Mouse (Mus musculus): ENCODE measurements around the gene Strn4. TPM values are rescaled to one million over a fixed set of nuclear protein-coding genes. Genes with fewer than 3 reads are reported as not detected.

The Strn4 gene
- total and polyA plus RNA-seq, 3 experiments: 55.8 to 93.5 TPM; not detected in 1

DNA sequence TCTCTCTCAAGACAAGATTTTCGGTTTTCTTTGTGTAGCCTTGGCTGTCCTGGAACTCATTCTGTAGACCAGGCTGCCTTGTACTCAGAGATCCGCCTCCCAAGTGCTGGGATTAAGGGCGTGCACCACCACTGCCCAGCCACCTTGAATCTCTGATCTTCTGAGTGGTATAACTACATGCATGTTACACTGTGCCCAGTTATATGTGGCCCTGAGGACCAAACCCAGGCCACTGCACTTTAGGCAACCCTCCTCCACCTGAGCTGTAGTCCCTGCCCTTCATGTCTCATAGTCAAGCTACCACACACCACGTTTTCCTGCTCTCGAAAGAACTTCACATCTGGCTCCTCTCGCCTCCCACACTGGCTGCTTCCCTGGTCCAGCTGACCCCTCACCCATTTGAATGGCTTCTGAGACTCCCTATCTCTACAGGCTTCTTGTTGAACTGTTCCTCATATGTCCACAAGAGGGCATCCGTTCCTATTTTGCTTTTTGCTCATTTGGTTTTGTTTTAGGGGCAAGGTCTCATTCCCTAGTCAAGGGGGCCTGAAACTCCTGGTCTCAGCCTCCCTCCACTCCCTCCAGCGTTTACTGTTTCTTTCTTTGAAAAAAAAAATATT, 11.2 kb upstream of the Strn4 start (continued):
- no peak for TF ChIP-seq ELF1 (IDR thresholded peaks at IDR 0.05; ENCODE audit: low read depth, low read length)
- TF ChIP-seq ETS1 (IDR thresholded peaks at IDR 0.05; ENCODE audit: low read depth, low read length): no peak
- no peak for TF ChIP-seq POLR2AphosphoS2 (IDR thresholded peaks at IDR 0.05; ENCODE audit: low read length)
- no peak for TF ChIP-seq GATA1 (IDR thresholded peaks at IDR 0.05; ENCODE audit: low read depth, low read length)

DNA sequence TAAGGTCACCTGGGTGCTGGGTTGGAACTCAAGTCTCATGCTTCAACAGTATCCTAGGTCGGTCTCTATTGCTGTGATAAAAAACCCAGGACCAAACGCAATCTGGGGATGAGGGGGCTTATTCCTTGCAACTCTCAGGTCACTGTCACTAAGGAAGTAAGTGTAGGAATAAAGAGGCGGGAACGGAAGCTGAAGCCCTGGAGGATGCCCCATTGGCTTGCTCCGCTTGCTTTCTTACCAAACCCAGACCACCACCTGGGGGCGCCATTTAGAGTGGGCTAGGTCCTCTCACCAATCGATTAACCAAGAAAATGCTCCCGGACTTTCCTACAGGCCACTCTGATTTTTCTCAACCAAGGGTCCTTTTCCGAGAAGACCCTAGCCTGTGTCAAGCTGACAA, 7.8 kb upstream of the Strn4 start:
- TF ChIP-seq CTCF (IDR thresholded peaks at IDR 0.05 in 2 of 3, conservative IDR thresholded peaks at IDR 0.05 in 1 of 3; ENCODE audit: control insufficient read depth in 1 of 3, insufficient read depth in 1 of 3, low read depth in 2 of 3, low read length in 3 of 3, poor library complexity in 1 of 3, severe bottlenecking in 1 of 3) (peak; percentile 50 to 66 (median 57)), JUND (IDR thresholded peaks at IDR 0.05; ENCODE audit: low read depth, low read length) (no peak), SIN3A (IDR thresholded peaks at IDR 0.05; ENCODE audit: low read length) (no peak), MEF2A (IDR thresholded peaks at IDR 0.05; ENCODE audit: extremely low read depth, insufficient replicate concordance, low read depth, low read length, poor library complexity, severe bottlenecking) (no peak), TCF12 (IDR thresholded peaks at IDR 0.05; ENCODE audit: low read depth, low read length) (no peak), NELFE (IDR thresholded peaks at IDR 0.05; ENCODE audit: low read depth, low read length) (no peak), SMC3 (IDR thresholded peaks at IDR 0.05; ENCODE audit: low read depth, low read length) (0 out of 2 replicates have a peak, but pooled peaks have one; percentile 10), KAT2A (conservative IDR thresholded peaks at IDR 0.05; ENCODE audit: low read depth, low read length) (no peak)
- Histone ChIP-seq H3K27ac (ENCODE audit: control insufficient read depth, low read depth, low read length) (no peak overlapping the region), H3K4me3 (ENCODE audit: control insufficient read depth in 1 of 2, insufficient read depth in 1 of 2, low read depth in 2 of 2, low read length in 2 of 2) (no peak overlapping the region), H3K9me3 (replicated peaks; ENCODE audit: insufficient read depth, low read length) (no peaks in the 10 kb centered on the region), H3K36me3 (ENCODE audit: control insufficient read depth in 1 of 2, insufficient read depth in 2 of 2, low read length in 2 of 2) (no peaks in the 10 kb centered on the region; a peak in 1 of 4 replicates), H3K4me1 (ENCODE audit: control insufficient read depth in 1 of 2, insufficient read depth in 2 of 2, low read length in 2 of 2) (no peaks in the 10 kb centered on the region; a peak in 1 of 4 replicates), H3K79me2 (ENCODE audit: control insufficient read depth, insufficient read depth, low read length, poor library complexity) (no peaks in the 10 kb centered on the region), H3K9ac (ENCODE audit: control insufficient read depth, low read depth, low read length, poor library complexity, severe bottlenecking) (no peak overlapping the region), H3K27me3 (ENCODE audit: control insufficient read depth in 1 of 2, insufficient read depth in 2 of 2, low read length in 2 of 2) (no peaks in the 10 kb centered on the region)
- peak; percentile 37 for DNase-seq (ENCODE audit: low read depth, low spot score)

- Histone ChIP-seq H3K79me2 (ENCODE audit: control insufficient read depth, insufficient read depth, low read length, poor library complexity) (no peaks in the 10 kb centered on the region), H3K27me3 (ENCODE audit: control insufficient read depth in 1 of 2, insufficient read depth in 2 of 2, low read length in 2 of 2) (no peaks in the 10 kb centered on the region), H3K9me3 (replicated peaks; ENCODE audit: insufficient read depth, low read length) (no peaks in the 10 kb centered on the region), H3K4me3 (ENCODE audit: control insufficient read depth in 1 of 2, insufficient read depth in 1 of 2, low read depth in 2 of 2, low read length in 2 of 2) (no peak overlapping the region), H3K36me3 (ENCODE audit: control insufficient read depth in 1 of 2, insufficient read depth in 2 of 2, low read length in 2 of 2) (no peaks in the 10 kb centered on the region; a peak in 1 of 4 replicates), H3K9ac (ENCODE audit: control insufficient read depth, low read depth, low read length, poor library complexity, severe bottlenecking) (no peak overlapping the region), H3K4me1 (ENCODE audit: control insufficient read depth in 1 of 2, insufficient read depth in 2 of 2, low read length in 2 of 2) (no peaks in the 10 kb centered on the region; a peak in 1 of 4 replicates), H3K27ac (ENCODE audit: control insufficient read depth, low read depth, low read length) (no peak overlapping the region)
- TF ChIP-seq POLR2AphosphoS5 (IDR thresholded peaks at IDR 0.05; ENCODE audit: borderline replicate concordance, low read depth, low read length) (no peak), GABPA (IDR thresholded peaks at IDR 0.05; ENCODE audit: low read depth, low read length) (no peak), KAT2A (conservative IDR thresholded peaks at IDR 0.05; ENCODE audit: low read depth, low read length) (no peak), ELF1 (IDR thresholded peaks at IDR 0.05; ENCODE audit: low read depth, low read length) (no peak), POLR2AphosphoS2 (IDR thresholded peaks at IDR 0.05; ENCODE audit: low read length) (no peak), TAL1 (IDR thresholded peaks at IDR 0.05; ENCODE audit: low read length) (no peak), EP300 (IDR thresholded peaks at IDR 0.05; ENCODE audit: low read depth in 1 of 2, low read length in 2 of 2) (no peak), MEF2A (IDR thresholded peaks at IDR 0.05; ENCODE audit: extremely low read depth, insufficient replicate concordance, low read depth, low read length, poor library complexity, severe bottlenecking) (no peak), GATA1 (IDR thresholded peaks at IDR 0.05; ENCODE audit: low read depth, low read length) (no peak), CHD2 (IDR thresholded peaks at IDR 0.05; ENCODE audit: low read length) (no peak), MYC (IDR thresholded peaks at IDR 0.05; ENCODE audit: low read depth, low read length) (no peak), TBP (IDR thresholded peaks at IDR 0.05; ENCODE audit: low read depth, low read length) (no peak), POLR2A (IDR thresholded peaks at IDR 0.05; ENCODE audit: control insufficient read depth in 1 of 2, insufficient read depth in 1 of 2, low read depth in 1 of 2, low read length in 2 of 2, poor library complexity in 1 of 2) (no peak), MXI1 (IDR thresholded peaks at IDR 0.05; ENCODE audit: low read depth, low read length) (no peak), RAD21 (IDR thresholded peaks at IDR 0.05; ENCODE audit: low read depth, low read length) (no peak), ZKSCAN1 (IDR thresholded peaks at IDR 0.05; ENCODE audit: low read depth, low read length) (no peak), ETS1 (IDR thresholded peaks at IDR 0.05; ENCODE audit: low read depth, low read length) (no peak), HCFC1 (IDR thresholded peaks at IDR 0.05; ENCODE audit: low read depth, low read length) (no peak), CTCF (IDR thresholded peaks at IDR 0.05 in 2 of 3, conservative IDR thresholded peaks at IDR 0.05 in 1 of 3; ENCODE audit: control insufficient read depth in 1 of 3, insufficient read depth in 1 of 3, low read depth in 2 of 3, low read length in 3 of 3, poor library complexity in 1 of 3, severe bottlenecking in 1 of 3) (no peak), UBTF (IDR thresholded peaks at IDR 0.05; ENCODE audit: borderline replicate concordance, insufficient read depth, low read depth, low read length) (no peak)
- no peak for DNase-seq (ENCODE audit: low read depth, low spot score)
These were observed 7.0 kb upstream of the Strn4 start for GRCm38 (mm10) chr7:16808647-16809046.
